Mouse (Mus musculus): ENCODE data around the gene Gm37240. TPM values are rescaled to one million over a fixed set of nuclear protein-coding genes. Genes with fewer than 3 reads are reported as not detected.

Gm37240 gene
- polyA plus RNA-seq, 1 experiment from 2014 or later: 13.4 TPM

GRCm38 (mm10) chr3:84769411-84769810 is 1117.9 kb downstream of the Gm37240 start:
- no peak overlapping the region for H3K27ac ChIP-seq (replicated peaks; ENCODE audit: low read depth, low read length)
- no peaks in the 10 kb centered on the region for H3K36me3 ChIP-seq (ENCODE audit: control insufficient read depth, insufficient read depth, low read length)
- no peak for DNase-seq (ENCODE audit: low spot score)
- no peak overlapping the region for H3K4me2 ChIP-seq (ENCODE audit: low read depth, low read length)
- no peak overlapping the region for H3K9ac ChIP-seq (ENCODE audit: low read depth, low read length)
- no peak for ATAC-seq (ENCODE audit: low read depth)
- peaks cover 3% of the 10 kb centered on the region; the same call in 1 of the 2 replicates for H3K4me1 ChIP-seq (ENCODE audit: control insufficient read depth, insufficient read depth, low read length)
- no peaks in the 10 kb centered on the region for H3K27me3 ChIP-seq (replicated peaks; ENCODE audit: control insufficient read depth, insufficient read depth, low read length)
- no peak overlapping the region for H3K4me3 ChIP-seq (ENCODE audit: low read depth, low read length)
- 75% methylated on average over 6 of the region's 6 CpGs for WGBS
- H3K9me3 ChIP-seq (ENCODE audit: control insufficient read depth, low read length): no peaks in the 10 kb centered on the region

- H3K4me3 ChIP-seq (ENCODE audit: low read depth, low read length): no peak overlapping the region
- no peak for DNase-seq (ENCODE audit: low spot score)
- ATAC-seq (ENCODE audit: low read depth): no peak
- no peaks in the 10 kb centered on the region for H3K4me1 ChIP-seq (ENCODE audit: control insufficient read depth, insufficient read depth, low read length)
- no peaks in the 10 kb centered on the region for H3K9me3 ChIP-seq (ENCODE audit: control insufficient read depth, low read length)
- H3K27ac ChIP-seq (replicated peaks; ENCODE audit: low read depth, low read length): no peak overlapping the region
- H3K9ac ChIP-seq (ENCODE audit: low read depth, low read length): no peak overlapping the region
- H3K27me3 ChIP-seq (replicated peaks; ENCODE audit: control insufficient read depth, insufficient read depth, low read length): no peaks in the 10 kb centered on the region
- WGBS: 88% methylated on average over 4 of the region's 4 CpGs
- no peaks in the 10 kb centered on the region for H3K36me3 ChIP-seq (ENCODE audit: control insufficient read depth, insufficient read depth, low read length)
- no peak overlapping the region for H3K4me2 ChIP-seq (ENCODE audit: low read depth, low read length)
Measured at GRCm38 (mm10) chr3:84768940-84769339, 1118.4 kb downstream of the Gm37240 start.

GRCm38 (mm10) chr3:84753816-84754215 is 1133.5 kb downstream of the Gm37240 start:
- Histone ChIP-seq H3K9me3 (ENCODE audit: control insufficient read depth, low read length) (no peaks in the 10 kb centered on the region), H3K36me3 (ENCODE audit: control insufficient read depth, insufficient read depth, low read length) (no peaks in the 10 kb centered on the region), H3K9ac (ENCODE audit: low read depth, low read length) (no peak overlapping the region), H3K4me3 (ENCODE audit: low read depth, low read length) (no peak overlapping the region), H3K27me3 (replicated peaks; ENCODE audit: control insufficient read depth, insufficient read depth, low read length) (no peaks in the 10 kb centered on the region), H3K4me2 (ENCODE audit: low read depth, low read length) (no peak overlapping the region), H3K27ac (replicated peaks; ENCODE audit: low read depth, low read length) (no peak overlapping the region), H3K4me1 (ENCODE audit: control insufficient read depth, insufficient read depth, low read length) (no peaks in the 10 kb centered on the region)
- no peak for DNase-seq (ENCODE audit: low spot score)
- no peak for ATAC-seq (ENCODE audit: low read depth)
- 88% methylated on average over 2 of the region's 2 CpGs for WGBS

GRCm38 (mm10) chr3:84749222-84749621 is 1138.1 kb downstream of the Gm37240 start:
- Histone ChIP-seq H3K4me3 (ENCODE audit: low read depth, low read length) (no peak overlapping the region), H3K4me2 (ENCODE audit: low read depth, low read length) (no peak overlapping the region), H3K27ac (replicated peaks; ENCODE audit: low read depth, low read length) (no peak overlapping the region), H3K9ac (ENCODE audit: low read depth, low read length) (no peak overlapping the region), H3K4me1 (ENCODE audit: control insufficient read depth, insufficient read depth, low read length) (peaks cover 4% of the 10 kb centered on the region), H3K36me3 (ENCODE audit: control insufficient read depth, insufficient read depth, low read length) (no peaks in the 10 kb centered on the region), H3K9me3 (ENCODE audit: control insufficient read depth, low read length) (no peaks in the 10 kb centered on the region), H3K27me3 (replicated peaks; ENCODE audit: control insufficient read depth, insufficient read depth, low read length) (no peaks in the 10 kb centered on the region)
- ATAC-seq (ENCODE audit: low read depth): no peak
- WGBS: 63% methylated on average over 5 of the region's 5 CpGs
- no peak for DNase-seq (ENCODE audit: low spot score)

GRCm38 (mm10) chr3:84748139-84748538 is 1139.2 kb downstream of the Gm37240 start:
- Histone ChIP-seq H3K36me3 (ENCODE audit: control insufficient read depth, insufficient read depth, low read length) (no peaks in the 10 kb centered on the region), H3K27ac (replicated peaks; ENCODE audit: low read depth, low read length) (no peak overlapping the region), H3K27me3 (replicated peaks; ENCODE audit: control insufficient read depth, insufficient read depth, low read length) (no peaks in the 10 kb centered on the region), H3K4me2 (ENCODE audit: low read depth, low read length) (no peak overlapping the region), H3K9me3 (ENCODE audit: control insufficient read depth, low read length) (no peaks in the 10 kb centered on the region), H3K9ac (ENCODE audit: low read depth, low read length) (no peak overlapping the region), H3K4me3 (ENCODE audit: low read depth, low read length) (no peak overlapping the region), H3K4me1 (ENCODE audit: control insufficient read depth, insufficient read depth, low read length) (peaks cover 4% of the 10 kb centered on the region)
- WGBS: 78% methylated on average over 5 of the region's 5 CpGs
- ATAC-seq (ENCODE audit: low read depth) (no peak), DNase-seq (ENCODE audit: low spot score) (no peak)

GRCm38 (mm10) chr3:84745537-84746189 is 1141.7 kb downstream of the Gm37240 start:
- peak overlapping the region; percentile 13 for H3K4me2 ChIP-seq (ENCODE audit: low read depth, low read length)
- DNase-seq (ENCODE audit: low spot score) (peak; percentile 91), ATAC-seq (ENCODE audit: low read depth) (peak; percentile 84)
- H3K9me3 ChIP-seq (ENCODE audit: control insufficient read depth, low read length): no peaks in the 10 kb centered on the region
- H3K27ac ChIP-seq (replicated peaks; ENCODE audit: low read depth, low read length): no peak overlapping the region
- H3K27me3 ChIP-seq (replicated peaks; ENCODE audit: control insufficient read depth, insufficient read depth, low read length): no peaks in the 10 kb centered on the region
- no peak overlapping the region for H3K9ac ChIP-seq (ENCODE audit: low read depth, low read length)
- no peak overlapping the region for H3K4me3 ChIP-seq (ENCODE audit: low read depth, low read length)
- peaks cover 4% of the 10 kb centered on the region for H3K4me1 ChIP-seq (ENCODE audit: control insufficient read depth, insufficient read depth, low read length)
- H3K36me3 ChIP-seq (ENCODE audit: control insufficient read depth, insufficient read depth, low read length): no peaks in the 10 kb centered on the region
- 53% methylated on average over 18 of the region's 18 CpGs for WGBS

GRCm38 (mm10) chr3:84744707-84745106 is 1142.6 kb downstream of the Gm37240 start:
- Histone ChIP-seq H3K4me1 (ENCODE audit: control insufficient read depth, insufficient read depth, low read length) (peaks cover 4% of the 10 kb centered on the region), H3K9ac (ENCODE audit: low read depth, low read length) (no peak overlapping the region), H3K36me3 (ENCODE audit: control insufficient read depth, insufficient read depth, low read length) (no peaks in the 10 kb centered on the region), H3K4me3 (ENCODE audit: low read depth, low read length) (no peak overlapping the region), H3K27ac (replicated peaks; ENCODE audit: low read depth, low read length) (no peak overlapping the region), H3K4me2 (ENCODE audit: low read depth, low read length) (no peak overlapping the region), H3K27me3 (replicated peaks; ENCODE audit: control insufficient read depth, insufficient read depth, low read length) (no peaks in the 10 kb centered on the region), H3K9me3 (ENCODE audit: control insufficient read depth, low read length) (no peaks in the 10 kb centered on the region)
- DNase-seq (ENCODE audit: low spot score): no peak
- no peak for ATAC-seq (ENCODE audit: low read depth)
- 75% methylated on average over 9 of the region's 13 CpGs for WGBS

- 29% methylated on average over 10 of the region's 10 CpGs for WGBS
- H3K9me3 ChIP-seq (ENCODE audit: control insufficient read depth, low read length): no peaks in the 10 kb centered on the region
- no peaks in the 10 kb centered on the region for H3K36me3 ChIP-seq (ENCODE audit: control insufficient read depth, insufficient read depth, low read length)
- ATAC-seq (ENCODE audit: low read depth) (peak; percentile 55), DNase-seq (ENCODE audit: low spot score) (peak; percentile 54)
- H3K4me1 ChIP-seq (ENCODE audit: control insufficient read depth, insufficient read depth, low read length): peaks cover under 1% of the 10 kb centered on the region; the same call in 1 of the 2 replicates
- H3K4me3 ChIP-seq (ENCODE audit: low read depth, low read length): no peak overlapping the region
- no peaks in the 10 kb centered on the region for H3K27me3 ChIP-seq (replicated peaks; ENCODE audit: control insufficient read depth, insufficient read depth, low read length)
- no peak overlapping the region for H3K4me2 ChIP-seq (ENCODE audit: low read depth, low read length)
- H3K27ac ChIP-seq (replicated peaks; ENCODE audit: low read depth, low read length): no peak overlapping the region
- no peak overlapping the region for H3K9ac ChIP-seq (ENCODE audit: low read depth, low read length)
Measured at GRCm38 (mm10) chr3:84740050-84740596, 1147.2 kb downstream of the Gm37240 start.

- no peaks in the 10 kb centered on the region for H3K36me3 ChIP-seq (ENCODE audit: control insufficient read depth, insufficient read depth, low read length)
- H3K9me3 ChIP-seq (ENCODE audit: control insufficient read depth, low read length): no peaks in the 10 kb centered on the region
- H3K4me3 ChIP-seq (ENCODE audit: low read depth, low read length): no peak overlapping the region
- H3K4me2 ChIP-seq (ENCODE audit: low read depth, low read length): no peak overlapping the region
- no peaks in the 10 kb centered on the region; the same call in 1 of the 2 replicates for H3K27me3 ChIP-seq (replicated peaks; ENCODE audit: control insufficient read depth, insufficient read depth, low read length)
- H3K4me1 ChIP-seq (ENCODE audit: control insufficient read depth, insufficient read depth, low read length): no peaks in the 10 kb centered on the region
- 88% methylated on average over 3 of the region's 3 CpGs for WGBS
- DNase-seq (ENCODE audit: low spot score) (no peak), ATAC-seq (ENCODE audit: low read depth) (no peak)
- no peak overlapping the region for H3K27ac ChIP-seq (replicated peaks; ENCODE audit: low read depth, low read length)
- H3K9ac ChIP-seq (ENCODE audit: low read depth, low read length): no peak overlapping the region
Measured at GRCm38 (mm10) chr3:84737137-84737536, 1150.2 kb downstream of the Gm37240 start.
